Mouse (Mus musculus): ENCODE data around the gene Mrpl34.

Gene Mrpl34

DNA sequence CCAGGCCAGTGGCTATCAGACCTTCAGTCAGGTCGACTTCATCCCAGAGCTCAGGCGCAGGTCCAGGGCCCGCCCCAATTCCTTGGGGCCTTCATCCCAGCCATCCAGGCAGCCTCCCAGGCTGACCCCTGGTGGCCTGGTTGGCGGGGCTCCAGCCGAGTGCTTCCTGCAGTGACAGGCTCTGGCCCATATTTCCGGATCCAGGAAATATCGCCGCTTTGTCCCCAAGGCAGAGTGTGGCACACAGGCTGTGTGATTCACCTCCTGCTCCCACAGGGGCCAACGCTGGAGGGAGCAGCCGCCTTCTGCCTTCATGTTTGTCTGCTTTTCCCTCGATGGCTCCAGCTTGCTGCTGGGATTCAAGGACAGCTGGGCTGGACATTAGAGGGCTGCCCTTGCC is 31.7 kb downstream of the Mrpl34 start:
- DNase-seq: no peak

DNA sequence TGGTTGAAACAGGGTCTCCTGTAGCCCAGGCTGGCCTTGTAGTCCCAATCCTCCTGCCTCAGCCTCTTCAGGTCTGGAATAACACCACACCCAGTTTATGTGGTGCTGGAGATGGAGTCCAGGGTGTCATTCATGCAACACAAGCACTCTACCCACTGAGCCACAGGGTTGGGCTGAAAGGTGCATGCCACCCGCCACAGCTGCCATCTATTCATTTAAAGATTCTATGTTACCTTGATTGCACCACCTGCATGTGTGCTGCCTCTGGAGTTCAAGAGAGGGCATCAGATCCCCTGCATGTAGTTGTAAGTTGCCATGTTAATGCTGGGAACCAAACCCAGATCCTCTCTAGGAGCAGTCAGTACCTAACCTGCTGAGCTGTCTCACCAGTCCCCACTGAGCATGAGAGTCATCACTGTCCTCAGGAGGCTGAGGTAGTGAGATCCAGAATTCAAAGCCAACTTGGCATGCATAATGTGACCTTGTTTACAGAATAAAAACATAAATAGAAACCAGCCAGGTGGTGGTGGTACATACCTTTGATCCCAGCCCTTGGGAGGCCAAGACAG is 32.4 kb downstream of the Mrpl34 start:
- no peak for DNase-seq

DNA sequence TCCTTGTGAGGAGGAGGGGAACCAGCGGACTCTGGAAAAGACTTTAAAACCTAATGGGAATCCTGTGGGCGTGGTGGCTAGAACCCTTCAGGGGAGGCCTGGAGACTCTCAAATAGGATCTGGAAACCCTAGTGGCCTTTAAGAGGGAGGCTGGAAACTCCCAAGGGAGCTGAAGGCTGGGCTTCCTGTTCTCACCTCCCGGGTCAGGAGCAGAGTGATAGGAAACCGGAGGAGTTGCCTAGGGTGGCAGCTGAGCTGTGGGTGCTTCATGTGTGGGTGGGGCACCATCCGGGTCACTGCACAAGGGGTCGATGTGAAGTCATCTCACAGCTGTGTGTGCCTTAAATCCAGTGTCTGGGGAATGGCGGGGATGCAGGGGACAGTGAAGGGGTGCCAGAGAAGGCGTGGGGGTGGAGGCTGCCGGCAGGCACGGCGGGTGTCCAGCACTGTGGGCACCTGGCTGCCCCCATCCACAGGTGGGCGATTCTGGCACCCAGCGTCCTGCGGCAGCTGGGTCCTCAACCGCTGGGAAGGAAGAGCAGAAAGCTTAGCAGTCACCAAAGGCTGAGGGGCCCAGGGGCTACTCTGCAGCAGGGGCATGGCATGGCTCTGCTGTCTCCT is 33.2 kb downstream of the Mrpl34 start:
- DNase-seq: no peak

DNA sequence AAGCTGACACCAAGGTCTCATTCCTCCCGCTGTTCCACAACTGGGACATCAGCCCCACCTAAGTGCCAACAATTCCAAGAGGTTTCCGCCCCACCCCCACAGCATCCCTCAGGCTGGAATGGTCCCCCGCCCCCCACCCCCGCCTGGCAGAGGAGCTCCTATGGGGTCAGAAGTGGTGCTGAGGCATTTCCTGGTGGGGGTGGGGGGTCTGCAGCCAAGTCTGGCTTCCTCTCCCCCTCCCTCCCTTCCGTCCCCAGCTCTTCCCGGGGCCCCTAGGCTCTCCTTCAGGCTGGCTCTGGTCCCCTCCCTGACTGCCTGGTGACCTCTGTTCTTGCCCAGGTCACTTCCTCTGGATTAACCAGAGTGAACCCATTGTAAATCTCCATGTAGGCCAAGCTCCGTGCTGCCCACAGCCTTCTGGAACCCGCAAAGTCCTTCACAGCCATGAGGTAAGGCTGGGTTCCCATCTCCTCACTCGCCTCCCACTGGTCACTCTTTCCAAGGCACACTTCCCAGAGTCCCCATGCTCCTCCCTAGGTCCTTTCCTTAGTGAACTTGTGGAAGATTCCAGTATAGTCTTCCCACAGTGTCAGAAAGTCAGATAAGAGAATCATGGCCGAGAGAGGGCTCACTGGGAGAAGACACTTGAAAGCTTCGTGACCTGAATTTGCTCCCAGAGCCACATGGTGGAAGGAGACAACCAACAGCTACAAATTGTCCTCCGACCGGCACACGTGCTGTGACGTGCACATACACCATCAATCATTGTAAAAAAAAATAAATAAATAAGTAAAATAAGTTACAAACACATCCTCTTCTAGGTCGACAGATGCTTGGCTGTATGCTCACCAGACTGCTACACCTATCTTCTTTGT is 34.3 kb downstream of the Mrpl34 start:
- no peak for DNase-seq

DNA sequence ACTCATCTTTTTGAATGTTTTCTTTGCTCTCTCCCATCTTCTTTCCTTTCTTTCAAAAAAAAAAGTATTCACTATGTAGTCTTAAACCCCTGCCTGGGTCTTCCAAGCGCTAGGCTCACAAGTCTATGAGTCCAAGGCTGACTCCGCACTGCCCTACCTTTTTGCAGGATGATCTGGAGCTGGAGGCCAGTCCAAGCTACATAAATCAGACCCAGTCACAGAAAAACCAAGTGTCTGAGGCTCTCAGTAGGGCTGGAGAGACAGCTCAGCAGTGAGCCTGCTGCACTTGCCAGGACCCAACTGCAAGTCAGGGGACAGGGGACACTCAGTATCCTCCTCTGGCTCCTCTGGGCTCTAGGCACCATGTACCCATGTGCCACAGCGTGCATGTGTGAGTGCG is 39.6 kb downstream of the Mrpl34 start:
- DNase-seq: no peak

DNA sequence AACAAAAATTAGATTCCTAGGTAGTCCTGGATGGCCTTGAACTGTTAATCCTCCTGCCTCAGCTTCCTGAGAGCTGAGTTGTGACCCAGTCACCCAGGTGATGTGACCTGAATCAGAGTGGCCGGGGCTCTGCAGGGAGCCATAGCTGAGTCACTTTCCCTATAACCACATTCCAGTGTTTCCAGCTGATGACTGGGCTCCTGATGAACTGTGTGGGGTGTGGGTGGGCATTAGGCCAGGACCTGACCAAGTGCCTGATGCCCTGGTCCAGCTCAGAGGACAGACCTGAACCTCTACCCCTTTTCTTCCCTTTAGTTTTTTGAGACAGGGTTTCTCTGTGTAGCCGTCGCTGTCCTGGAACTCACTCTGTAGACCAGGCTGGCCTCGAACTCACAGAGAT is 40.6 kb downstream of the Mrpl34 start:
- no peak for DNase-seq

DNA sequence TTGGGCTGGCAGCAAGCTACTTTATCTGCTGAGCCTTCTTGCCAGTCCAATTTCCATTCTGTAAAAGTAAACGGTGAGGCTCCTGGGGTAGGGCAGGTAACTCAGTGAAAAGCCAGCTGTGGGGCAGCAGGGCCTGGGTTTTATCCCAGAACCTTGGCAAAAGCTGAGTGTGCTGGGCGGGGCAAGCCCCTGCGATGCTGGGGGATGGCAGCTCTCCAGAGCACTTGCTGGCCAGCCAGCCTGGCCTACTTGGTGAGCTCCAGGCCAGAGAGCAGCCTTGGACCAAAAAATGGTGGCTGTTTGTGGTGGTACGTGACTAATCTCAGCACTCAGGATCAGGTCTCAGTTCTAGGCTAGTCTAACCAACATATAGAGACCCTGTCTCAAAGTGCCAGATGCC is 41.2 kb downstream of the Mrpl34 start:
- no peak for DNase-seq

DNA sequence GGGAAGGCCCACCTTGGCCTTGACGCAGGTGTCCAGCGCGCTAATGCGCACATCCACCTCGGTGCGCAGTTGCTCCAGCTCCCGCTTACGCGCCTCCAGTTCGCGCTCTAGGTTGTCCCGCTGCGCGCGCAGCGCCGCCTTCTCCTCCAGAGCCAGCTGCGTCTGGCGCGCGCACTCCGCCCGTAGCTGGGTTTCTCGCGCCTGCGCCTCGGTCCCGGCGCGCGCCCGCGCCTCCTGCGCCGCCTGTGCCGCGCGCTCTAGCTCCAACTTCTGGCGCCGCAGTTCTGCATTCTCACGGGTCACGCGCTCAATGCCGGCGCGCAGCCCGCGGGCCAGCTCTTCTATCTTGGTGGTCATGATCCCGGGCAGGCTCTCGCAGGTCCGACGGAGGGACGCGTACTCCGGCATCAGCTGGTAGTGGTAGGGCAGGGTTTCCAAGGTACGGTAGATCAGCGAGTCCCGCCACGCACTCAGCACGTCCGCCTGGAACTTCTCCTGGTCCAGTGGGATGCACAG is 42.9 kb downstream of the Mrpl34 start:
- peak; percentile 74 for DNase-seq

DNA sequence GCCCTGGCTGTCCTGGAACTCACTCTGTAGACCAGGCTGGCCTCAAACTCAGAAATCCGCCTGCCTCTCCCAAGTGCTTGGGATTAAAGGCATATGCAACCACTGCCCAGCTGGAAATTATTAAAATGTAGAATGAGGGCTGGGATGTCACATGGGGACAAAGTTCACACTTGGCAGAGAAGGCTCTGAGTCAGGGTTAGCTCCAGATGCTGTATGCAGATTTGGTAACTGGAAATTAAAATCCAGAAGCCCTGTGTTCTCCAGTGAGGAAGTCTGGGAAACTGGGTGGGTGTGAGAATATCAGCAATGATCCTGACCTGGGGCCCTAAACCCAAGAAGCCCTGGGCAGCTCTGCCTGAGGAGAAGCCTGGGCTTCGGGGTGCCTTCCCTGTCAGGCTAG is 44.6 kb downstream of the Mrpl34 start:
- DNase-seq: no peak

DNA sequence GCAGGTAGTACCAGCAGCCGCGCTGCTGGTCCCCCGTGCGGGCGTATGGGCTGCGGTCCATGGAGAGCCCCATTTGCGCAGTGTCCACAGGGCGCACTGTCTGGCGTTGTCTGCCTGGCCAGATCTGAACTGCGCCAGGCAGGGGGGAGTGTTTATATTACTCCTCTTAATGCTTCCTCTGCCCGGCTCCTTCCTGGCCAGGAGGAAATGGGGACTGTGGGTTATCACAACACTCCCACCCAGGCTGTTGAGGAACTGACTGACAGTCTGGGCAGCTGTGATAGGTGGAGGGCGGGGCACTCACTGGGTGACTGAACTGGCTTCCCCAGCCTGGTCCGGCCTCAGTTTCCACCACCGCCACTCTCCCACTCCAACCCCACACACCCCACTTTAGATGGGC is 46.9 kb downstream of the Mrpl34 start, which contains the start of gene Plvap:
Plvap (minus strand) TSS at position 109 of the 400 bp plus-strand sequence.
- DNase-seq: no peak

DNA sequence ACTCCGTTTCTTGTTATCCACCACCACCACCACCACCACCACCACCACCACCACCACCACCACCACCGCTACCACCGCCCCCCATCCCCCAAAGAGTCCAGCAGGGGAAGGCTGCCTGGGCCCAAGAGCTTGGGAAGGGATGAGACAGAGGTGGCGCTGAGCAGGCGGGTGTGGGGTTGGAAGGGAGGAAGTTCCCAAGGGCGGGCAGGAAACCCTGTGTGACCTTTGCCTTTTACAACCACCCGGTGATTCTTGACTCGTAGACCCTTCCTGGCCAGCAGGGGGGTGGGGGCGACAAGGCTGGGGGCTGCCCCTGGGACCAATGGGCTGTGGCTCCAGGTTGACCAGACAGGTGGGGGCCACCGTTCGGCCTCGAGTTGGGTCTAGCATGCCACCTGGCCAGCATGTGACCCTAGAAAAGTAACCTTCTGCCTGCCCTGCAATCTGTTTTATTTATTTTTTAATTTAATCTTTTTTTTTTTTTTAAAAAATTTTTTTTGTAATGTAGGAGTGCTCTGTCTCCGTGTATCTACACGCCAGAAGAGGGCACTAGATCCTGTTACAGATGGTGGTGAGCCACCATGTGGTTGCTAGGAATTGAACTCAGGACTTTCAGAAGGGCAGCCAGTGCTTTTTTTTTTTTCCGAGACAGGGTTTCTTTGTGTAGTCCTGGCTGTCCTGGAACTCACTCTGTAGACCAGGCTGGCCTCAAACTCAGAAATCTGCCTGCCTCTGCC is 48.4 kb downstream of the Mrpl34 start:
- DNase-seq: no peak

DNA sequence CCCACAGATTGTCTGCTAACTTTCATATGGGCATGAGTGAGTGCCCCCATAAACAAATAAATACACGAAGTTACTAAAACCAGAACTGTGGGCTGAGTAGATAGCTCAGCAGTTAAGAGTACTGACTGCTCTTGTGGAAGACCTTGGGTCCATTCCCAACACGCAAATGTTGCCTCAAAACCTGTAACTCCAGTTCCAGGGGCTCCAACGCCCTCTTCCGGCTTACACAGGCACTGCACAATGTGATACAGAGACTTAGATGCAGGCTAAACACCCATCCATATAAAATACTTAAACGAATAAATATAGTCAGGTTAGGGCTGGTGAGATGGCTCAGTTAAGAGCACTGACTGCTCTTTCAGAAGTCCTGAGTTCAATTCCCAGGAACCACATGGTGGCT is 50.3 kb downstream of the Mrpl34 start:
- DNase-seq: no peak
